Comparison of ENCODE assay signal across 9 mouse cellular contexts in genomic region chr1:157449981-157450636, GRCm38 (mm10). TPM values are rescaled to one million over a fixed set of nuclear protein-coding genes. Genes with fewer than 3 reads are reported as not detected.
DNase-seq lines count a peak whose midpoint lies in the region; ATAC-seq lines count a peak whose summit lies in the region.
"Had no signal": no experiment of that assay in that cellular context is flagged by ENCODE, and none has a peak within 500 bp of the region (broad histone marks: within the 10 kb centered on the region; RNA-seq: fewer than 3 reads in every experiment).

No protein-coding gene starts in this region.

- no peak for DNase-seq in neural tube, embryonic 11.5 days (ENCODE audit: low spot score)
- no peak for DNase-seq in neural tube, embryonic 10.5 days (ENCODE audit: extremely low spot score, low spot score)
- DNase-seq in lung, postnatal 14 days: peak; percentile 30
- no peak for DNase-seq in layer of hippocampus, adult 9-10 months (ENCODE audit: low spot score)
- DNase-seq in left cerebral cortex, postnatal 25 days (ENCODE audit: low spot score in 2 of 2): no peak
- DNase-seq in thymus, postnatal 4 days: no peak

- 13% methylated on average over 21 of the region's 21 CpGs for WGBS in neural tube, embryonic 11.5 days
- WGBS in heart, embryonic 14.5 days: 3% methylated on average over 21 of the region's 21 CpGs
- 11% methylated on average over 21 of the region's 21 CpGs for WGBS in kidney, embryonic 16.5 days

- peak overlapping the region; percentile 1; the same call in 1 of the 2 replicates for H3K9ac ChIP-seq in neural tube, embryonic 11.5 days (ENCODE audit: low read length)
- peak overlapping the region; percentile 44 for H3K9ac ChIP-seq in heart, embryonic 14.5 days (ENCODE audit: low read length)
- H3K9ac ChIP-seq in kidney, embryonic 16.5 days (replicated peaks; ENCODE audit: low read length): peak overlapping the region; percentile 13; the same call in 1 of the 2 replicates

- intact Hi-C loops in left cerebral cortex, postnatal 25 days (cut with DNase I): loop anchor here (5.0 to 10.0 kb wide), 3 partner anchors 153 to 365 kb away; no protein-coding TSS in a partner anchor

- H3K27me3 ChIP-seq in neural tube, embryonic 11.5 days (ENCODE audit: control insufficient read depth, insufficient read depth, low read length): no peaks in the 10 kb centered on the region
- no peaks in the 10 kb centered on the region for H3K27me3 ChIP-seq in heart, embryonic 14.5 days (ENCODE audit: control insufficient read depth, insufficient read depth, low read length)
- no peaks in the 10 kb centered on the region for H3K27me3 ChIP-seq in kidney, embryonic 16.5 days (ENCODE audit: insufficient read depth, low read length)

- H3K27ac ChIP-seq in neural tube, embryonic 11.5 days (ENCODE audit: low read depth, low read length): no peak overlapping the region
- H3K27ac ChIP-seq in heart, embryonic 14.5 days (replicated peaks in 1 of 2; ENCODE audit: control insufficient read depth in 1 of 2, insufficient read depth in 1 of 2, low read depth in 2 of 2, low read length in 2 of 2): peak overlapping the region; percentile 67 to 85
- H3K27ac ChIP-seq in kidney, embryonic 16.5 days (ENCODE audit: low read length): peak overlapping the region; percentile 73

- H3K4me1 ChIP-seq in neural tube, embryonic 11.5 days (ENCODE audit: control insufficient read depth, insufficient read depth, low read length): peaks cover 33% of the 10 kb centered on the region
- H3K4me1 ChIP-seq in heart, embryonic 14.5 days (ENCODE audit: control insufficient read depth in 2 of 2, insufficient read depth in 2 of 2, low read length in 2 of 2): peaks cover 14 to 39% of the 10 kb centered on the region in 2 experiments
- peaks cover 12% of the 10 kb centered on the region for H3K4me1 ChIP-seq in kidney, embryonic 16.5 days (ENCODE audit: insufficient read depth, low read length)

- H3K9me3 ChIP-seq in neural tube, embryonic 11.5 days (ENCODE audit: control insufficient read depth, low read length): no peaks in the 10 kb centered on the region
- H3K9me3 ChIP-seq in heart, embryonic 14.5 days (ENCODE audit: control insufficient read depth, low read length): no peaks in the 10 kb centered on the region
- no peaks in the 10 kb centered on the region for H3K9me3 ChIP-seq in kidney, embryonic 16.5 days (ENCODE audit: low read length)

- H3K4me2 ChIP-seq in neural tube, embryonic 11.5 days (ENCODE audit: low read depth): peak overlapping the region; percentile 35
- peak overlapping the region; percentile 70 for H3K4me2 ChIP-seq in heart, embryonic 14.5 days (ENCODE audit: low read length)
- peak overlapping the region; percentile 47 for H3K4me2 ChIP-seq in kidney, embryonic 16.5 days (replicated peaks; ENCODE audit: low read depth, low read length)

- H3K4me3 ChIP-seq in neural tube, embryonic 11.5 days (ENCODE audit: low read depth, low read length): no peak overlapping the region
- H3K4me3 ChIP-seq in heart, embryonic 14.5 days (ENCODE audit: control insufficient read depth in 1 of 2, insufficient read depth in 1 of 2, low read depth in 1 of 2, low read length in 2 of 2): peak overlapping the region; percentile 31 to 33
- H3K4me3 ChIP-seq in kidney, embryonic 16.5 days (ENCODE audit: low read length): peak overlapping the region; percentile 20
- H3K4me3 ChIP-seq: erythroblast, embryonic 14.5 days had no signal

- no peak for ATAC-seq in neural tube, embryonic 11.5 days (ENCODE audit: insufficient read depth, low FRiP score, low TSS enrichment)
- peak; percentile 74 for ATAC-seq in heart, embryonic 14.5 days (ENCODE audit: insufficient number of reproducible peaks, insufficient read depth, low FRiP score, low read depth)
- ATAC-seq in kidney, embryonic 16.5 days (ENCODE audit: low FRiP score, low TSS enrichment): peak; percentile 57; the same call in 1 of the 2 replicates

- no peaks in the 10 kb centered on the region for H3K36me3 ChIP-seq in neural tube, embryonic 11.5 days (ENCODE audit: control insufficient read depth, insufficient read depth, low read length)
- H3K36me3 ChIP-seq in heart, embryonic 14.5 days (ENCODE audit: control insufficient read depth, insufficient read depth, low read length): no peaks in the 10 kb centered on the region
- H3K36me3 ChIP-seq in kidney, embryonic 16.5 days (ENCODE audit: insufficient read depth, low read length): no peaks in the 10 kb centered on the region

RNA-seq across cellular contexts. Expression of gene Cryzl2, which starts 8.3 kb away (rescaled TPM):
- 7.4 and 7.5 TPM in 2 replicates for polyA plus RNA-seq in neural tube, embryonic 11.5 days (2014; fragmentation: Nextera tagmentation; extraction: Ambion mirVana)
- 37.9 and 39.2 TPM in 2 replicates for polyA plus RNA-seq in heart, embryonic 14.5 days (2014; fragmentation: Nextera tagmentation; extraction: Ambion mirVana)
- polyA plus RNA-seq in kidney, embryonic 16.5 days (2015; fragmentation: Nextera tagmentation; extraction: Ambion mirVana): 28.7 TPM in 2 replicates
- 1 to 10 TPM; 3.5 to 4.0 TPM for total RNA-seq in left cerebral cortex, postnatal 25 days (2021)

RNA-seq across cellular contexts. Expression of gene Rasal2, which starts 37.7 kb away (rescaled TPM):
- polyA plus RNA-seq in neural tube, embryonic 11.5 days (2014; fragmentation: Nextera tagmentation; extraction: Ambion mirVana): 18.1 and 19.8 TPM in 2 replicates
- polyA plus RNA-seq in heart, embryonic 14.5 days (2014; fragmentation: Nextera tagmentation; extraction: Ambion mirVana): 24.8 and 26.6 TPM in 2 replicates
- 6.9 and 8.0 TPM in 2 replicates for polyA plus RNA-seq in kidney, embryonic 16.5 days (2015; fragmentation: Nextera tagmentation; extraction: Ambion mirVana)
- 10 to 100 TPM; 83.8 to 89.4 TPM for total RNA-seq in left cerebral cortex, postnatal 25 days (2021)
- polyA plus RNA-seq: erythroblast, embryonic 14.5 days had no signal

RNA-seq across cellular contexts. Expression of gene Sec16b, which starts 56.4 kb away (rescaled TPM):
- 2.1 and 2.4 TPM in 2 replicates for polyA plus RNA-seq in neural tube, embryonic 11.5 days (2014; fragmentation: Nextera tagmentation; extraction: Ambion mirVana)
- polyA plus RNA-seq in heart, embryonic 14.5 days (2014; fragmentation: Nextera tagmentation; extraction: Ambion mirVana): 1.2 TPM in 2 replicates
- polyA plus RNA-seq in kidney, embryonic 16.5 days (2015; fragmentation: Nextera tagmentation; extraction: Ambion mirVana): 2.3 TPM in 2 replicates
- 1 to 10 TPM; 1.2 to 1.4 TPM for total RNA-seq in left cerebral cortex, postnatal 25 days (2021)
- polyA plus RNA-seq: erythroblast, embryonic 14.5 days had no signal
